8 mouse cellular contexts compared by ENCODE assay signal in genomic region chr1:91494457-91495140, GRCm38 (mm10). TPM values are rescaled to one million over a fixed set of nuclear protein-coding genes. Genes with fewer than 3 reads are reported as not detected.
DNase-seq lines count a peak whose midpoint lies in the region; ATAC-seq and TF ChIP-seq lines count a peak whose summit lies in the region.

Gene Traf3ip1 (plus strand): TSS chr1:91494647.

- peak; percentile 98 for DNase-seq in MEL (ENCODE audit: low read depth, low spot score)
- peak; percentile 94 to 97 for DNase-seq in cerebellum, adult 2 months
- DNase-seq in forelimb bud, embryonic 11.5 days (ENCODE audit: low read depth, low spot score) = peak; percentile 88
- DNase-seq in hindbrain, embryonic 10.5 days (ENCODE audit: low spot score) = peak; percentile 94
- peak; percentile 96 for DNase-seq in layer of hippocampus, adult 9-11 months
- peak; percentile 97 for DNase-seq in lung, postnatal 0 days (ENCODE audit: low spot score)
- DNase-seq in ovary, postnatal 14 days (ENCODE audit: low spot score) = peak; percentile 89
- DNase-seq in thymus, postnatal 14 days = peak; percentile 95

- H3K4me1 ChIP-seq in MEL (ENCODE audit: control insufficient read depth in 1 of 2, insufficient read depth in 2 of 2, low read length in 2 of 2) = peaks cover 0 to 17% of the 10 kb centered on the region in 2 experiments; a peak in 2 of 4 replicates
- peaks cover 13% of the 10 kb centered on the region for H3K4me1 ChIP-seq in cerebellum, adult 2 months (ENCODE audit: control insufficient read depth, insufficient read depth, low read length)
- peaks cover 23% of the 10 kb centered on the region for H3K4me1 ChIP-seq in hindbrain, embryonic 10.5 days (replicated peaks)
- peaks cover 7% of the 10 kb centered on the region; the same call in 1 of the 2 replicates for H3K4me1 ChIP-seq in lung, postnatal 0 days (ENCODE audit: insufficient read depth, low read depth, low read length)

- H3K9me3 ChIP-seq in MEL (replicated peaks; ENCODE audit: insufficient read depth, low read length) = no peaks in the 10 kb centered on the region
- no peaks in the 10 kb centered on the region for H3K9me3 ChIP-seq in hindbrain, embryonic 10.5 days
- no peaks in the 10 kb centered on the region for H3K9me3 ChIP-seq in lung, postnatal 0 days (ENCODE audit: low read length)

- no peak for TF ChIP-seq EP300 in MEL (IDR thresholded peaks at IDR 0.05; ENCODE audit: low read depth in 1 of 2, low read length in 2 of 2)
- no peak for TF ChIP-seq EP300 in lung, postnatal 0 days (IDR thresholded peaks at IDR 0.05)

- H3K4me2 ChIP-seq in lung, postnatal 0 days (replicated peaks; ENCODE audit: low read depth, low read length) = peak within 1 kb of the TSS; percentile 86

- H3K27ac ChIP-seq in MEL (ENCODE audit: control insufficient read depth, low read depth, low read length) = no peak within 1 kb of the TSS
- no peak within 1 kb of the TSS for H3K27ac ChIP-seq in cerebellum, adult 2 months (ENCODE audit: insufficient read depth, low read length)
- H3K27ac ChIP-seq in hindbrain, embryonic 10.5 days = peak within 1 kb of the TSS; percentile 90
- H3K27ac ChIP-seq in lung, postnatal 0 days (ENCODE audit: low read length) = no peak within 1 kb of the TSS

- no peaks in the 10 kb centered on the region for H3K27me3 ChIP-seq in MEL (ENCODE audit: control insufficient read depth in 1 of 2, insufficient read depth in 2 of 2, low read length in 2 of 2)
- H3K27me3 ChIP-seq in cerebellum, adult 2 months (ENCODE audit: control insufficient read depth, insufficient read depth, low read length) = no peaks in the 10 kb centered on the region
- no peaks in the 10 kb centered on the region for H3K27me3 ChIP-seq in hindbrain, embryonic 10.5 days (ENCODE audit: insufficient read depth, poor library complexity, severe bottlenecking)
- no peaks in the 10 kb centered on the region for H3K27me3 ChIP-seq in lung, postnatal 0 days (replicated peaks; ENCODE audit: insufficient read depth, low read length)

- TF ChIP-seq POLR2A in MEL (IDR thresholded peaks at IDR 0.05; ENCODE audit: control insufficient read depth in 1 of 2, insufficient read depth in 1 of 2, low read depth in 1 of 2, low read length in 2 of 2, poor library complexity in 1 of 2) = peak; percentile 95 to 99
- TF ChIP-seq POLR2A in cerebellum, adult 2 months (IDR thresholded peaks at IDR 0.05; ENCODE audit: borderline replicate concordance, insufficient read depth, low read length) = peak; percentile 74

- H3K4me3 ChIP-seq in MEL (ENCODE audit: control insufficient read depth in 1 of 2, insufficient read depth in 1 of 2, low read depth in 2 of 2, low read length in 2 of 2) = peak within 1 kb of the TSS; percentile 76 to 85
- peak within 1 kb of the TSS; percentile 85 for H3K4me3 ChIP-seq in cerebellum, adult 2 months (replicated peaks; ENCODE audit: insufficient read depth, low read depth, low read length)
- peak within 1 kb of the TSS; percentile 95 for H3K4me3 ChIP-seq in hindbrain, embryonic 10.5 days
- peak within 1 kb of the TSS; percentile 86 for H3K4me3 ChIP-seq in lung, postnatal 0 days (ENCODE audit: low read depth, low read length)

- TF ChIP-seq RAD21 in MEL (IDR thresholded peaks at IDR 0.05; ENCODE audit: low read depth, low read length) = no peak

- H3K79me2 ChIP-seq in MEL (ENCODE audit: control insufficient read depth, insufficient read depth, low read length, poor library complexity) = peaks cover 11% of the 10 kb centered on the region

- TF ChIP-seq CTCF in MEL (IDR thresholded peaks at IDR 0.05 in 2 of 3, conservative IDR thresholded peaks at IDR 0.05 in 1 of 3; ENCODE audit: control insufficient read depth in 1 of 3, insufficient read depth in 1 of 3, low read depth in 2 of 3, low read length in 3 of 3, poor library complexity in 1 of 3, severe bottlenecking in 1 of 3) = no peak
- TF ChIP-seq CTCF in cerebellum, adult 2 months (IDR thresholded peaks at IDR 0.05; ENCODE audit: borderline replicate concordance, insufficient read depth, low read depth, low read length) = no peak
- no peak for TF ChIP-seq CTCF in lung, postnatal 0 days (IDR thresholded peaks at IDR 0.05)

- WGBS in cerebellum, adult 2 months = under 1% methylated on average over 79 of the region's 79 CpGs
- WGBS in hindbrain, embryonic 10.5 days = under 1% methylated on average over 79 of the region's 79 CpGs
- under 1% methylated on average over 77 of the region's 79 CpGs for WGBS in lung, postnatal 0 days

- peak; percentile 100 for ATAC-seq in lung, postnatal 0 days

- H3K9ac ChIP-seq in MEL (ENCODE audit: control insufficient read depth, low read depth, low read length, poor library complexity, severe bottlenecking) = peak within 1 kb of the TSS; percentile 75
- peak within 1 kb of the TSS; percentile 51 for H3K9ac ChIP-seq in lung, postnatal 0 days (replicated peaks; ENCODE audit: low read depth)

- no peaks in the 10 kb centered on the region; a peak in 1 of 4 replicates for H3K36me3 ChIP-seq in MEL (ENCODE audit: control insufficient read depth in 1 of 2, insufficient read depth in 2 of 2, low read length in 2 of 2)
- peaks cover 9% of the 10 kb centered on the region for H3K36me3 ChIP-seq in hindbrain, embryonic 10.5 days
- H3K36me3 ChIP-seq in lung, postnatal 0 days (ENCODE audit: insufficient read depth, low read length) = no peaks in the 10 kb centered on the region

TF ChIP-seq in MEL, 35 proteins besides CTCF, POLR2A, EP300 and RAD21:
- TF ChIP-seq JUND (IDR thresholded peaks at IDR 0.05; ENCODE audit: low read depth, low read length) (no peak), MAZ (IDR thresholded peaks at IDR 0.05; ENCODE audit: low read depth, low read length) (peak; percentile 98), BHLHE40 (IDR thresholded peaks at IDR 0.05; ENCODE audit: borderline replicate concordance, low read depth, low read length) (no peak; the same call in 1 of the 2 replicates), TCF12 (IDR thresholded peaks at IDR 0.05; ENCODE audit: low read depth, low read length) (peak; percentile 70; the same call in 1 of the 2 replicates), MAX (IDR thresholded peaks at IDR 0.05; ENCODE audit: low read length) (peak; percentile 87), USF1 (IDR thresholded peaks at IDR 0.05; ENCODE audit: low read depth, low read length) (peak; percentile 46; the same call in 1 of the 2 replicates), TBP (IDR thresholded peaks at IDR 0.05; ENCODE audit: low read depth, low read length) (0 out of 2 replicates have a peak, but pooled peaks have one; percentile 35), NRF1 (IDR thresholded peaks at IDR 0.05; ENCODE audit: insufficient read depth, low read depth, low read length, poor library complexity, severe bottlenecking) (peak; percentile 92), SIN3A (IDR thresholded peaks at IDR 0.05; ENCODE audit: low read length) (peak; percentile 100), POLR2AphosphoS2 (IDR thresholded peaks at IDR 0.05; ENCODE audit: low read length) (peak; percentile 79; the same call in 1 of the 2 replicates), MYC (IDR thresholded peaks at IDR 0.05; ENCODE audit: low read depth, low read length) (peak; percentile 64; the same call in 1 of the 2 replicates), ETS1 (IDR thresholded peaks at IDR 0.05; ENCODE audit: low read depth, low read length) (0 out of 2 replicates have a peak, but pooled peaks have one; percentile 27), HCFC1 (IDR thresholded peaks at IDR 0.05; ENCODE audit: low read depth, low read length) (peak; percentile 92), ZMIZ1 (IDR thresholded peaks at IDR 0.05; ENCODE audit: low read depth, low read length) (peak; percentile 91), MAFK (IDR thresholded peaks at IDR 0.05; ENCODE audit: borderline replicate concordance, low read depth, low read length) (no peak), GABPA (IDR thresholded peaks at IDR 0.05; ENCODE audit: low read depth, low read length) (peak; percentile 71; the same call in 1 of the 2 replicates), MXI1 (IDR thresholded peaks at IDR 0.05; ENCODE audit: low read depth, low read length) (peak; percentile 99), RCOR1 (IDR thresholded peaks at IDR 0.05; ENCODE audit: low read depth, low read length) (no peak), ZNF384 (IDR thresholded peaks at IDR 0.05; ENCODE audit: low read depth, low read length) (no peak), SMC3 (IDR thresholded peaks at IDR 0.05; ENCODE audit: low read depth, low read length) (no peak), GATA1 (IDR thresholded peaks at IDR 0.05; ENCODE audit: low read depth, low read length) (no peak), CHD1 (IDR thresholded peaks at IDR 0.05; ENCODE audit: low read depth, low read length) (no peak), ELF1 (IDR thresholded peaks at IDR 0.05; ENCODE audit: low read depth, low read length) (peak; percentile 90), POLR2AphosphoS5 (IDR thresholded peaks at IDR 0.05; ENCODE audit: borderline replicate concordance, low read depth, low read length) (no peak), ZC3H11A (IDR thresholded peaks at IDR 0.05; ENCODE audit: low read depth, low read length) (no peak), CHD2 (IDR thresholded peaks at IDR 0.05; ENCODE audit: low read length) (no peak), MEF2A (IDR thresholded peaks at IDR 0.05; ENCODE audit: extremely low read depth, insufficient replicate concordance, low read depth, low read length, poor library complexity, severe bottlenecking) (no peak), NELFE (IDR thresholded peaks at IDR 0.05; ENCODE audit: low read depth, low read length) (peak; percentile 97), KAT2A (conservative IDR thresholded peaks at IDR 0.05; ENCODE audit: low read depth, low read length) (no peak; the same call in 1 of the 2 replicates), UBTF (IDR thresholded peaks at IDR 0.05; ENCODE audit: borderline replicate concordance, insufficient read depth, low read depth, low read length) (no peak), ZKSCAN1 (IDR thresholded peaks at IDR 0.05; ENCODE audit: low read depth, low read length) (no peak), TAL1 (IDR thresholded peaks at IDR 0.05; ENCODE audit: low read length) (no peak), USF2 (IDR thresholded peaks at IDR 0.05; ENCODE audit: borderline replicate concordance in 1 of 2, insufficient read depth in 1 of 2, low read depth in 1 of 2, low read length in 2 of 2) (no peak), MYB (IDR thresholded peaks at IDR 0.05; ENCODE audit: low read depth, low read length) (no peak)

RNA-seq across cellular contexts. Expression of gene Traf3ip1, which starts in this region (rescaled TPM):
- total RNA-seq in MEL (2012; rRNA removed) = 12.0 and 13.6 TPM in 2 replicates
- 10 to 100 TPM in 1 of 2 experiments, not detected in 1; 19.6 TPM for polyA plus RNA-seq in MEL (2012; ENCODE audit: insufficient read depth in 1 of 2, insufficient read length in 2 of 2, low read depth in 1 of 2, low replicate concordance in 2 of 2, missing spikeins in 1 of 2)
- 17.6 and 20.0 TPM in 2 replicates for polyA plus RNA-seq in cerebellum, adult 2 months (2012; rRNA removed)
- polyA plus RNA-seq in hindbrain, embryonic 10.5 days (2016; fragmentation: Nextera tagmentation; extraction: Ambion mirVana) = 9.3 and 11.0 TPM in 2 replicates
- 11.0 and 11.2 TPM in 2 replicates for polyA plus RNA-seq in lung, postnatal 0 days (2015; fragmentation: Nextera tagmentation; extraction: Ambion mirVana)
